Mouse (Mus musculus): ENCODE data around the gene 1700012B09Rik.

The 1700012B09Rik gene

GRCm38 (mm10) chr9:14730941-14731541 is 39.8 kb downstream of the 1700012B09Rik start:
- DNase-seq (ENCODE audit: low spot score) = no peak

GRCm38 (mm10) chr9:14728365-14728764 is 42.5 kb downstream of the 1700012B09Rik start:
- no peak for DNase-seq (ENCODE audit: low spot score)

GRCm38 (mm10) chr9:14726629-14727028 is 44.2 kb downstream of the 1700012B09Rik start:
- DNase-seq (ENCODE audit: low spot score) = no peak

GRCm38 (mm10) chr9:14726005-14726404 is 44.8 kb downstream of the 1700012B09Rik start:
- no peak for DNase-seq (ENCODE audit: low spot score)

GRCm38 (mm10) chr9:14724755-14725420 is 45.9 kb downstream of the 1700012B09Rik start:
- DNase-seq (ENCODE audit: low spot score) = no peak

- DNase-seq (ENCODE audit: low spot score) = no peak
These were observed 49.2 kb downstream of the 1700012B09Rik start for GRCm38 (mm10) chr9:14721610-14722009.

GRCm38 (mm10) chr9:14720384-14720783 is 50.4 kb downstream of the 1700012B09Rik start:
- DNase-seq (ENCODE audit: low spot score) = no peak

GRCm38 (mm10) chr9:14718332-14718691 is 52.5 kb downstream of the 1700012B09Rik start:
- no peak for DNase-seq (ENCODE audit: low spot score)

GRCm38 (mm10) chr9:14717689-14718331 is 53.0 kb downstream of the 1700012B09Rik start:
- no peak for DNase-seq (ENCODE audit: low spot score)

- no peak for DNase-seq (ENCODE audit: low spot score)
These were observed 55.6 kb downstream of the 1700012B09Rik start for GRCm38 (mm10) chr9:14715258-14715657.

- DNase-seq (ENCODE audit: low spot score) = no peak
These were observed 59.9 kb downstream of the 1700012B09Rik start for GRCm38 (mm10) chr9:14710910-14711309.
